Mouse (Mus musculus) induced T-regulatory cell, adult 2 months (primary cell): ENCODE data around the gene Med7.
"Not testable (repeated sequence)": the region's sequence is repeated elsewhere in the genome, so short reads cannot be mapped to it uniquely, and the experiment has no call there.

ENCODE experiments used
- DNase-seq: peaks from one replicate; pipeline ENCODE4 v3.0.0-alpha.2; 2012; ENCODE audit warnings: low read depth

The Med7 gene

DNA sequence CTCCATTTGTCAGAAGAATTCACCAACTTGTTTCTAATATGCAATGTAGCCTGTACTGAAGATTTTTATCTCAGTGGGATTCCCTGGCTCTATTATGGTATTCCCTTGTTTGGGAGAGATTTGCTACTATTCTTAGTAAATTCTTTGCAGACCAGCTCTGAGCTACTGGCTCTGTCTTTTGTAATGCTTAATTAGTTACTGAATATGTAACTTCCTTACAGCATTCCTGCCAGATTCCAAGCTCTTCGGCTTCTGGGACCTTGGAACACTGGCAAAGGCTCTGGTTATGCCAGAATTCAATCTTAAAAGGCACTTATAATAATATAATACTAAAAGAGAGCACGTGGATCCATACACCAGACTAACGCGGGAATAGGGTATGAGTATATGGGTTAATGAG is 8.6 kb upstream of the Med7 start:
- DNase-seq: not testable (repeated sequence)

DNA sequence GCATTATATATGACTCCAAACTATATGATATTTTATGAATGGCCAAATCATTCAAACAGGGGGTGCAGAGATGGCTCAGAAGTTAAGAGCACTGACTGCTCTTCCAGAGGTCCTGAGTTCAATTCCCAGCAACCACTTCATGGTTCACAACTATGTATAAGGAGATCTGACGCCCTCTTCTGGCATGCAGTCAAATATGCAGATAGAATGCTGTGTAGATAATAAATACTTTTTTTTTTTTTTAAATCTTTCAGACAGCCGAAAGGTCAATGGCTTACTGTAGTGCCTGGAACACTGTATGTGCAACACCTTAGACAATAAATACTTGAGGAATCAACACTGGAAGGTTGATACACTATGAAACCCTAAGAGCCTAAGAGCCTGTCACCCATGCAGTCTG is 6.6 kb upstream of the Med7 start:
- DNase-seq: no peak

DNA sequence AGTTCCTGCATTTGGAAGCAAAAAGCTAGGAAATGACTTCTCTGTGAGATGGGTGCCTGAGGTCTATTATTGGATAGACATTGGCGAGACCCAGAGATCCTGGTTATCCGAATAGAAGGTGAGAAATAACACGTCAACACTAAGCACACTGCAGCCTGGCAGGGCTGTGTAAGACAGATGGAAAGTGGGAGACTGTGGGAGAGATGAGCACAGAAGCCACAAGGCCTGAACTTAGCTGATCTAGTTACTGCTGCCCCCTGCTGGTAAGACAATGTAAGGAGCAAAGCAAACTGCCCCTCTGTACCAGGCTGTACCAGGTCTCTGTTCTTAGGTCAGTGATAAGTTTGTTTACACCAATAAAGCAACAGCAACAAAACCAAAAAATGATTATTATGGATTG is 5.6 kb upstream of the Med7 start:
- DNase-seq: peak; percentile 94

GRCm38 (mm10) chr11:46435363-46435762 is 1.4 kb upstream of the Med7 start:
- no peak for DNase-seq

DNA sequence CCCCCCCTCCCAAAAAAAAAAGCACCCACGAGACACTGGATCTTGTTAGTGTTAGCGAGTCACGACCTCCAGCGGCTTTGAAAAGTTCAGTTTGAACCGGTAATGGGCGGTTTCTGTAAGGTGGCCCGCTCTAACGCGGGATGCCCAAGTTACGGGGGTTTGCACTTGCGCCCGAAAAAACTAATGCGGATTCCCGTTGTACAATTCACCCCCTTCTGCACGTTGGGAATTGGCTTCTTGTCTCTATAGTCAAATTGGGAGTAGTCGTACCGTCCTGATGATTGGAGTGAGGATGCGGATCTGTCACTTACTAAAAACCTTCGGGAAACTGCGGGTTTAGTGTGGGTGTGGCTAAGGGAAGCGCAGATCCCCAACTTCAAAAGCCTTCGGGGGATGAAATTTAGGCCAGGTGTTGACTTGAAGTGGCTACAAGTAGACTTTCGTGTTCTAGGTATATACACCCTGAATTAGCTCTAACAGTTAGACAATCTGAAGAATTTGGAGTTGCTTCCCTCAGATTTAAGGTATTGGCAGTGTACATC is 805 bp downstream of the Med7 start:
- DNase-seq: peak; percentile 78

DNA sequence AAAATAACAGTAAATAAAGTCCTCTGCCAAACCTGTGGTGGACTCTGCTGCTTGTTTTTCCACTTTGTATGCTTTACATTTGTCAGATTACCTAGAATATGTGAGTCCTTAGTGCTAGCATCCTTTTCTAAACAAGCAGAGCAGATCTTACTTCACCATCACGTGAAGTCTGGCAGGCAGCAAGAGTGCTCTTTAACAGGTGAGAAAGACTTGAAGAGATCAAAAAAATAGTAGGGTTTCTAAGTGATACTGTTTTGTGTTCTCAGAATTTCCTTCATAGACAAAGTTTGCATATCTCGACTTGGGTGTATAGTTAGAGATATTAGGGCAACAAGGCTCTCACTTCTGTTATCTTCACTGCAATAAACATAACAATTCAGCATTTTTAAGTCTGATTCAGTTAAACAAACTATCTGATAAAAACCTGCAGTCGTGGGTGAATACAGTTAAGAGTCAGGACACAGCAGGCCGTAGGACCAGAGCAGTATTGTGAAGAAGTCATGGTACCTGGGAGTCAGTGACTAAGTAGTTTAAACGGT is 2.3 kb downstream of the Med7 start:
- no peak for DNase-seq

DNA sequence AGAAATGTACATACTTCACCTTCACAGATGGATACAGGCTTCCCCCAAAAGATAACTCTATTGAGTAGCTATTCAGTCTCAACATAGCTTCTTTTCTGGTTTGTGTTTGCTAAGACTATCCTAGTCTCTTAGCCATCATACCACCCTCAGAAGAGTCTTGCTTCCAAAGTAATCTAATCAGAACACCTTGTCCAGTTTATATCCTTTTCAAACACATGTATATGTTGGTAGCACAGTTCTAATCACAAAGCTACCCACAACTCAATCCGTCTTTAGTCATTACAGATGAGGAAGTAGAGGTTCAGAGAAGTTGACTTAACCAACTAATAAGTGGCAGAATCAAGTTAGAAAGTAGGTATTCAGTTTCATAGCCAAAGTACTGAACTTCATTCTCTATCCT is 5.0 kb downstream of the Med7 start:
- DNase-seq: no peak

- DNase-seq: peak; percentile 70
These were observed 6.4 kb downstream of the Med7 start for GRCm38 (mm10) chr11:46443152-46443551.

GRCm38 (mm10) chr11:46443979-46444378 is 7.3 kb downstream of the Med7 start:
- DNase-seq: no peak

GRCm38 (mm10) chr11:46446150-46446549 is 9.4 kb downstream of the Med7 start:
- DNase-seq: peak; percentile 54

- DNase-seq: peak; percentile 80
These were observed 11.1 kb downstream of the Med7 start for GRCm38 (mm10) chr11:46447644-46448484.

DNA sequence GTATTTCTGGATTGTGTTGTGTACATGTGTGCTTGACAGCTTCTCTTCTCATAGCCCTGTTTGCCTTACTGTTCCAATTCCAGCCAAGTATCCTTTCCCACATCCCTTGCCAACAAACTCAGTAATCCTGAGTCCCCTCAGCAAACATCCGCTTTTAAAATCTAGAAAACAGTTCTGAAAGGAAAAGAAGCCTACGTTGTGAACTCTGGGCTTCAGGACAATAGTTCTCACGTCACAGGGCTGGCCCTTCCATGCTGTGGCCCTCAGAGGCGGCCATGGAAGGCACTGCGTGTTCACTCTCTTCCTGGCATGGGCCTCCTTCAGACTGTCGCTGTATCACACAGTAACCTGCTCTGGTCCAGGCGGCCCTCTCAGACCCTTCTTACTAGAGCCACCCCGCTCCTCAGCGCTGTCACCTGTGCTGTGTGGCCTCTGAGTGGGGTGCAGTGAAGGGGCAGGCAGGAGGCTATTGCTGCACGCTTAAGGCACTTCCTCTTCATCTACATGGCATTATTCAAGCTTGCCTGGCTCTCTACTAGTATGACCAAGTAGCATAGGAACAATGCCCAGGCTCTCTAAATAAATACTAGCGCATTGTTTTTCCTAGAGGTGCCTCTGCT is 12.8 kb downstream of the Med7 start:
- no peak for DNase-seq

GRCm38 (mm10) chr11:46454453-46455045 is 17.8 kb downstream of the Med7 start, which contains the start of gene Havcr2:
Gene Havcr2 (plus strand): TSS chr11:46454935.
- DNase-seq: peak; percentile 82

DNA sequence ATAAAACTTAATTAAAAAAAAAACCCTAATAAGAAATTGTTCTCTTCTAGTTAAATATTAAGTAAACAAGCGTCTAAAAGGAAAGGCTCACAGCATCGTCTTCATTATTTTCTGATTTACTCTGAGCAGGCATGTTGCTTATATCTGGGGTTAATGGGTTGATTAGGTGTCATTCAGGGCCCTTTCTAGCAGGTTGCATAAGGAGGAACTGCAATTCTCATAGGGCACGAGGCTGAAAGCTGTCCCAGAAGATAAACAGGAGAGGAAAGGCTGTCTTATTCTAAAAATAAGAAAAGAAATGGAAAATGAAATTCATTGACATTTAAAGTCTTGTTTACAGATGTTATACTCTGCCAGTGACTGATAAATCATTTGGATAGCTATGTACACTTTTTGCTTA is 23.2 kb downstream of the Med7 start:
- no peak for DNase-seq

DNA sequence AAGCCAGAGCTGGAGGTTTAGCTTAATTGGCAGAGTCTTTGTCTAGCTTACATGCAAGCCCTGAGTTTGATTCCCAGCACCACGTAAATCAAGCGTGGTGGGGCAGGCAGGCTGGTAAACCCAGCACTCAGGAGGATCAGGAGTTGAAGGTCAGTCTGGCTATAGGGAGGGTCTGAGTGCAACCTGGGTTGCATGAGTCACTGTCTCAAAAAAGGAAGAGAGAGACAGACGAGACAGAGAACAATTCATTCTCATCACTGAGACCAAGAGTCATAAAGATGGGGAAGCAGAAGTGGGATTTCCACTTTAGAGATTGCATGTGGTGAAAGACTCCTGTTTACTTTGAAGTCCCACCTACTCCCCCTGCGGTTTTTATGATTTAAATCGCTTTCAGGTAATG is 24.6 kb downstream of the Med7 start:
- peak; percentile 67 for DNase-seq

DNA sequence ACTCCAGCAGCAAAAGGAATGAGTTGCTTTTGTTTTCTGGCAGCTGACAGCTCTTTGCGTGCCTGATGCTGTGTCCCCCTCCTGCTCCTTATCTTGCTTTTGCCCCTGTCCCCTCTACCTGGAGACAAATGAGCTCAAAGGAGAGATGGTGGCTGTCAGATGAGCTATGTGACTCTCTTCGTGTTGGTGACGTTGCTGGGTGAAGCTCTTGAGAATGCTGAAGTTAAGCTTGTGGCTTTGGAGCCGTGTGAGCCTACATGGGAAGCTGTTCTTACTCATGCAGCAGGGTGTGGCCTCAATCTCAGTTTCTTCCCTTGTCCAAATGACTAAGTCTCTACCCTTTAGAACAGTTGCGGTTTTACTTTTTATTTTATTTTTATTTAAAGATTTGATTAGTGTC is 25.2 kb downstream of the Med7 start:
- DNase-seq: peak; percentile 86

GRCm38 (mm10) chr11:46466878-46467277 is 30.2 kb downstream of the Med7 start:
- peak; percentile 83 for DNase-seq

GRCm38 (mm10) chr11:46474220-46474619 is 37.5 kb downstream of the Med7 start:
- DNase-seq: peak; percentile 81

- no peak for DNase-seq
These were observed 42.6 kb downstream of the Med7 start for GRCm38 (mm10) chr11:46479311-46479710.

DNA sequence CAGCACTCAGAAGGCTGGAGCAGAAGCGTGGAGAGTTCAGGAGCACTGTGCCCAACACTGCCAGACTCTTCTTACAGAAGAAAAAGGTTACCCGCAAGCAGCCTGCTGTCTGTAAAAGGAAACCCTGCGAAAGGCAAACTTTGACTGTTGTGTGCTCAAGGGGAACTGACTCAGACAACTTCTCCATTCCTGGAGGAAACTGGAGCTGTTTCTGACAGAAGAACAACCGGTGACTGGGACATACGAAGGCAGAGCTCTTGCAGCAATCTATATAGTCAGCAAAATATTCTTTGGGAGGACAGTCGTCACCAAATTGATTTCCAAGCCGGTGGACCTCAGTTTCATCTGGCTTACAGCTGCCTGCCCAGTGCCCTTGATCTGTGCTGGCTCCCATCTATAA is 43.8 kb downstream of the Med7 start:
- DNase-seq: no peak

- no peak for DNase-seq
These were observed 51.5 kb downstream of the Med7 start for GRCm38 (mm10) chr11:46488231-46488630.

- DNase-seq: no peak
These were observed 51.9 kb downstream of the Med7 start for GRCm38 (mm10) chr11:46488650-46489049.
